Mouse (Mus musculus) CH12.LX (cell line): ENCODE measurements at regions not wholly inside any gene's neighbourhood (a gene's known extent, or its start where the extent isn't known, plus 50 kb on each side); places are given as distances from the start of the nearest gene placed in this dataset.

ENCODE experiments used
- CHD1 ChIP-seq: IDR thresholded peaks from 2 replicates; pipeline ENCODE4 v1.6.1; 2012; ENCODE audit warnings: low read depth, low read length, improper control_type of control experiment, inconsistent platforms
- CTCF ChIP-seq, 2 experiments: IDR thresholded peaks in 1 of 2; conservative IDR thresholded peaks in 1 of 2; 2 replicates each; pipeline ENCODE4 v1.5.1; 2011 to 2012; ENCODE audit warnings: low read depth in 2 of 2, low read length in 2 of 2, improper control_type of control experiment in 1 of 2, inconsistent platforms in 1 of 2, mild to moderate bottlenecking in 1 of 2, moderate library complexity in 1 of 2
- IRF4 ChIP-seq: IDR thresholded peaks from 2 replicates; pipeline ENCODE4 v1.6.1; 2014; ENCODE audit warnings: low read depth, mild to moderate bottlenecking, inconsistent platforms, low read length, improper control_type of control experiment
- MAX ChIP-seq: IDR thresholded peaks from 2 replicates; pipeline ENCODE4 v1.6.1; 2011; ENCODE audit warnings: low read length, improper control_type of control experiment
- POLR2A ChIP-seq: IDR thresholded peaks from 2 replicates; pipeline ENCODE4 v1.6.1; 2011; ENCODE audit warnings: low read depth, mild to moderate bottlenecking, improper control_type of control experiment, low read length
- USF1 ChIP-seq: IDR thresholded peaks from 2 replicates; pipeline ENCODE4 v1.6.1; 2014; ENCODE audit warnings: low read depth, mild to moderate bottlenecking, inconsistent platforms, low read length, improper control_type of control experiment

- TF ChIP-seq CTCF (conservative IDR thresholded peaks at IDR 0.05 in 1 of 2, IDR thresholded peaks at IDR 0.05 in 1 of 2; ENCODE audit: low read depth in 2 of 2, low read length in 2 of 2) (no peak), USF1 (no peak), CHD1 (no peak), IRF4 (no peak), MAX (no peak), POLR2A (no peak)
Measured at GRCm38 (mm10) chr13:44126198-44126597, 341.6 kb downstream of the Cd83 start.
